Mouse (Mus musculus): ENCODE data around the gene 4933430I17Rik.

DNA sequence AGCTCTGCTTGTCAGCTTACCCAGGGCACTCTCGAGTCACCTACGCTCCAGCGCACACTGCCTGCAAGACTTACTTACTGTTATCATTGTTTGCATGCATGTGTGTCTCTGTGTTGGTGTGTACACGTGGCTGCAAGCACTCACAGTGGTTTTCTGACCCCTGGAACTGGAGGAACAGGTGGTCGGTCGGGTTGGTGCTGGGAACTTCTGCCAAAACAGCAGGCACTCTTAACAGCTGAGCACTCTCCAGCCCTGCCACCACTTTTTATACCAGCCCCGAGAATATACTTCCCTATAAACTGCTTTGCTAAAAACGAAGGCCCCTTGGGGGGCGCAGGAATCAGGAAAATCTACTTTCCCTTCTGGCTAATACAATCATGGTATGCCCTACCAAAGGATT is 30.9 kb upstream of the 4933430I17Rik start:
- no peak for TF ChIP-seq CTCF (IDR thresholded peaks at IDR 0.05; ENCODE audit: control insufficient read depth, insufficient read depth, insufficient read length)
- no peak for TF ChIP-seq MAX (IDR thresholded peaks at IDR 0.05)
- no peak for TF ChIP-seq MYOD1 (IDR thresholded peaks at IDR 0.05; ENCODE audit: control insufficient read depth, insufficient read length, low read depth)
- TF ChIP-seq USF1 (IDR thresholded peaks at IDR 0.05; ENCODE audit: low read depth) = no peak
